Mouse (Mus musculus): ENCODE data around the gene Hist1h3b.
"Not testable (repeated sequence)": the region's sequence is repeated elsewhere in the genome, so short reads cannot be mapped to it uniquely, and the experiment has no call there.

- TF ChIP-seq CTCF (conservative IDR thresholded peaks at IDR 0.05; ENCODE audit: insufficient read depth, insufficient read length, low read depth, low read length); POLR2A (IDR thresholded peaks at IDR 0.05; ENCODE audit: low read depth, low read length): not testable (repeated sequence)
Observed at GRCm38 (mm10) chr13:23769613-23770012, 17.5 kb downstream of the Hist1h3b start, which contains the start of gene Trim38.
